Mouse (Mus musculus): ENCODE data around the gene Sult1a1. TPM values are rescaled to one million over a fixed set of nuclear protein-coding genes. Genes with fewer than 3 reads are reported as not detected.

The Sult1a1 gene
- total RNA-seq (2021): 10 to 100 TPM; 13.8 to 24.7 TPM
- long read RNA-seq, experiment 1, transcript Sult1a1-202 (8 exons, 1,289 nt): major isoform, 12 of 15 reads
- long read RNA-seq, experiment 1, partial matches to known transcripts: 0 of 15 reads
- long read RNA-seq, experiment 1, other reads (novel, unspliced or antisense): 0 of 15 reads
- long read RNA-seq, experiment 2, transcript Sult1a1-202 (8 exons, 1,289 nt): major isoform, 22 of 25 reads
- long read RNA-seq, experiment 2, partial matches to known transcripts: 0 of 25 reads
- long read RNA-seq, experiment 2, other reads (novel, unspliced or antisense): 0 of 25 reads

- DNase-seq: no peak
These were observed at the start of gene Sult1a1 for GRCm38 (mm10) chr7:126676207-126676606. Sult1a1 (minus strand) TSS chr7:126676432.

GRCm38 (mm10) chr7:126725667-126726066 is 49.4 kb upstream of the Sult1a1 start:
- no peak for DNase-seq

GRCm38 (mm10) chr7:126725077-126725476 is 48.8 kb upstream of the Sult1a1 start:
- no peak for DNase-seq

- no peak for DNase-seq
These were observed 45.4 kb upstream of the Sult1a1 start for GRCm38 (mm10) chr7:126721635-126722034.

- no peak for DNase-seq
These were observed 42.6 kb upstream of the Sult1a1 start for GRCm38 (mm10) chr7:126718787-126719337.

- no peak for DNase-seq
These were observed 41.3 kb upstream of the Sult1a1 start for GRCm38 (mm10) chr7:126717566-126717965.

GRCm38 (mm10) chr7:126715679-126716078 is 39.4 kb upstream of the Sult1a1 start:
- DNase-seq: no peak

GRCm38 (mm10) chr7:126711910-126712309 is 35.7 kb upstream of the Sult1a1 start:
- no peak for DNase-seq

- no peak for DNase-seq
These were observed 34.0 kb upstream of the Sult1a1 start for GRCm38 (mm10) chr7:126710266-126710665.

- DNase-seq: no peak
These were observed 32.1 kb upstream of the Sult1a1 start for GRCm38 (mm10) chr7:126708175-126708952.

- DNase-seq: no peak
These were observed 31.4 kb upstream of the Sult1a1 start, which contains the start of gene Coro1a for GRCm38 (mm10) chr7:126707442-126708174. Coro1a (minus strand) TSS chr7:126707787.

GRCm38 (mm10) chr7:126704121-126704980 is 28.1 kb upstream of the Sult1a1 start:
- peak; percentile 73 for DNase-seq

GRCm38 (mm10) chr7:126703757-126704077 is 27.5 kb upstream of the Sult1a1 start:
- no peak for DNase-seq

- peak; percentile 9 for DNase-seq
These were observed 26.9 kb upstream of the Sult1a1 start for GRCm38 (mm10) chr7:126702861-126703756.

GRCm38 (mm10) chr7:126702358-126702757 is 26.1 kb upstream of the Sult1a1 start:
- DNase-seq: no peak

- no peak for DNase-seq
These were observed 25.5 kb upstream of the Sult1a1 start for GRCm38 (mm10) chr7:126701559-126702357.

GRCm38 (mm10) chr7:126701070-126701469 is 24.8 kb upstream of the Sult1a1 start:
- DNase-seq: peak; percentile 93

GRCm38 (mm10) chr7:126700063-126701015 is 24.1 kb upstream of the Sult1a1 start:
- no peak for DNase-seq
